Mouse (Mus musculus) spleen, adult 2 months (tissue): ENCODE measurements at regions not wholly inside any gene's neighbourhood (a gene's known extent, or its start where the extent isn't known, plus 50 kb on each side); places are given as distances from the start of the nearest gene placed in this dataset.

Experiments
- DNase-seq, 2 experiments: peaks; one replicate each; pipeline versions ENCODE4 v3.0.0 to v3.0.0-alpha.2; 2012 to 2021; ENCODE audit warnings: low spot score in 2 of 2, low read depth in 1 of 2
- H3K27ac ChIP-seq: fragments of 200-500 bp; 2 replicates; pipeline ENCODE4 v1.5.1; 2012; ENCODE audit warnings: low read length, inconsistent platforms; ENCODE audit not compliant: insufficient read depth
- H3K27me3 ChIP-seq: fragments of 200-500 bp; 2 replicates; pipeline ENCODE4 v1.6.1; 2012; ENCODE audit warnings: mild to moderate bottlenecking, moderate library complexity, low read length, inconsistent platforms; ENCODE audit not compliant: control insufficient read depth, insufficient read depth
- H3K36me3 ChIP-seq: fragments of 200-500 bp; 2 replicates; pipeline ENCODE4 v1.6.1; 2012; ENCODE audit warnings: mild to moderate bottlenecking, low read length, inconsistent platforms; ENCODE audit not compliant: control insufficient read depth, insufficient read depth
- H3K4me1 ChIP-seq: fragments of 200-500 bp; 2 replicates; pipeline ENCODE4 v1.6.1; 2011; ENCODE audit warnings: inconsistent platforms; ENCODE audit not compliant: control insufficient read depth, insufficient read depth, insufficient read length
- H3K4me3 ChIP-seq: fragments of 200-500 bp; 2 replicates; pipeline ENCODE4 v1.5.1; 2011; ENCODE audit warnings: mild to moderate bottlenecking, inconsistent platforms; ENCODE audit not compliant: insufficient read depth, insufficient read length; ENCODE audit errors: extremely low read depth
- CTCF ChIP-seq: fragments of 200-500 bp; IDR thresholded peaks from 2 replicates; pipeline ENCODE4 v1.5.1; 2011; ENCODE audit warnings: mild to moderate bottlenecking, inconsistent platforms; ENCODE audit not compliant: insufficient read depth, insufficient read length, insufficient replicate concordance; ENCODE audit errors: extremely low read depth
- POLR2A ChIP-seq: fragments of 200-500 bp; IDR thresholded peaks from 2 replicates; pipeline ENCODE4 v1.6.1; 2011; ENCODE audit warnings: low read depth, low read length, inconsistent platforms
- WGBS: fragments of 180-500 bp; shearing (Covaris S2); methylation state at CpG from one replicate; pipeline ENCODE4 v1.1.7; 2018; 5-methylcytosine and 5-hydroxymethylcytosine counted together

GRCm38 (mm10) chr3:149594470-149594869 is 604.1 kb upstream of the Adgrl2 start:
- WGBS: 61% methylated on average over 4 of the region's 4 CpGs
- Histone ChIP-seq H3K4me1 (no peaks in the 10 kb centered on the region), H3K27me3 (no peaks in the 10 kb centered on the region), H3K27ac (no peak overlapping the region), H3K4me3 (no peak overlapping the region), H3K36me3 (no peaks in the 10 kb centered on the region)
- DNase-seq: no peak
- TF ChIP-seq CTCF (no peak), POLR2A (no peak)

- TF ChIP-seq CTCF (no peak), POLR2A (no peak)
- H3K36me3 ChIP-seq: no peaks in the 10 kb centered on the region
- H3K27ac ChIP-seq: no peak overlapping the region
- H3K4me3 ChIP-seq: no peak overlapping the region
- no peaks in the 10 kb centered on the region for H3K4me1 ChIP-seq
- H3K27me3 ChIP-seq: no peaks in the 10 kb centered on the region
- WGBS: 78% methylated on average over 2 of the region's 2 CpGs
- no peak for DNase-seq
Measured at GRCm38 (mm10) chr3:149585769-149586168, 595.4 kb upstream of the Adgrl2 start.

GRCm38 (mm10) chr3:149581141-149581540 is 590.8 kb upstream of the Adgrl2 start:
- 89% methylated on average over 3 of the region's 3 CpGs for WGBS
- no peak overlapping the region for H3K4me3 ChIP-seq
- DNase-seq: no peak
- no peaks in the 10 kb centered on the region for H3K27me3 ChIP-seq
- no peak overlapping the region for H3K27ac ChIP-seq
- TF ChIP-seq POLR2A: no peak
- TF ChIP-seq CTCF: no peak
- H3K36me3 ChIP-seq: no peaks in the 10 kb centered on the region
- H3K4me1 ChIP-seq: no peaks in the 10 kb centered on the region

GRCm38 (mm10) chr3:149575678-149576077 is 585.3 kb upstream of the Adgrl2 start:
- Histone ChIP-seq H3K27ac (no peak overlapping the region), H3K4me3 (no peak overlapping the region), H3K27me3 (no peaks in the 10 kb centered on the region), H3K36me3 (no peaks in the 10 kb centered on the region), H3K4me1 (no peaks in the 10 kb centered on the region)
- 91% methylated on average over 3 of the region's 3 CpGs for WGBS
- TF ChIP-seq CTCF: no peak
- no peak for TF ChIP-seq POLR2A
- no peak for DNase-seq

- TF ChIP-seq CTCF (no peak), POLR2A (no peak)
- WGBS: 76% methylated on average over 6 of the region's 6 CpGs
Measured at GRCm38 (mm10) chr3:149566853-149567252, 576.5 kb upstream of the Adgrl2 start.

GRCm38 (mm10) chr3:149550231-149550951 is 560.0 kb upstream of the Adgrl2 start:
- Histone ChIP-seq H3K27ac (no peak overlapping the region), H3K4me3 (no peak overlapping the region), H3K4me1 (no peaks in the 10 kb centered on the region), H3K27me3 (no peaks in the 10 kb centered on the region), H3K36me3 (no peaks in the 10 kb centered on the region)
- no peak for DNase-seq
- TF ChIP-seq CTCF (no peak), POLR2A (no peak)
- 89% methylated on average over 9 of the region's 9 CpGs for WGBS

More at GRCm38 (mm10) chr3:149566853-149567252, 576.5 kb upstream of the Adgrl2 start:
- DNase-seq: no peak
- H3K36me3 ChIP-seq: no peaks in the 10 kb centered on the region
- no peak overlapping the region for H3K4me3 ChIP-seq
- no peaks in the 10 kb centered on the region for H3K4me1 ChIP-seq
- no peaks in the 10 kb centered on the region for H3K27me3 ChIP-seq
- no peak overlapping the region for H3K27ac ChIP-seq

GRCm38 (mm10) chr3:149547045-149547444 is 556.7 kb upstream of the Adgrl2 start:
- Histone ChIP-seq H3K4me3 (no peak overlapping the region), H3K27me3 (no peaks in the 10 kb centered on the region), H3K36me3 (no peaks in the 10 kb centered on the region), H3K4me1 (no peaks in the 10 kb centered on the region), H3K27ac (no peak overlapping the region)
- DNase-seq: no peak
- TF ChIP-seq POLR2A: no peak
- no peak for TF ChIP-seq CTCF
- 60% methylated on average over 6 of the region's 6 CpGs for WGBS
